Mouse (Mus musculus) hindbrain, embryonic 11.5 days (tissue): ENCODE results near the gene Kdm4c. TPM values are rescaled to one million over a fixed set of nuclear protein-coding genes. Genes with fewer than 3 reads are reported as not detected.
"Not testable (repeated sequence)": the region's sequence is repeated elsewhere in the genome, so short reads cannot be mapped to it uniquely, and the experiment has no call there.

Experiments
- ATAC-seq: fragments of 200-750 bp; cut with Nextera tagmentation; 2 replicates; pipeline ENCODE4 v1.8.0; 2017; ENCODE audit warnings: mild to moderate bottlenecking, moderate TSS enrichment, moderate library complexity; ENCODE audit not compliant: low FRiP score
- DNase-seq: peaks from one replicate; pipeline ENCODE4 v3.0.0-alpha.2; 2015; ENCODE audit warnings: low spot score
- H3K27ac ChIP-seq: fragments of 300-500 bp; sonication (generic); 2 replicates; pipeline ENCODE4 v1.5.1; 2014; ENCODE audit warnings: mild to moderate bottlenecking, low read depth, low read length
- H3K27me3 ChIP-seq: fragments of 300-500 bp; sonication (generic); 2 replicates; pipeline ENCODE4 v1.6.1; 2014; ENCODE audit warnings: mild to moderate bottlenecking, low read length, moderate library complexity, mixed read lengths; ENCODE audit not compliant: control insufficient read depth, insufficient read depth
- H3K36me3 ChIP-seq: fragments of 300-500 bp; sonication (generic); 2 replicates; pipeline ENCODE4 v1.6.1; 2014; ENCODE audit warnings: mild to moderate bottlenecking, low read length, moderate library complexity, mixed read lengths; ENCODE audit not compliant: control insufficient read depth, insufficient read depth
- H3K4me1 ChIP-seq: fragments of 300-500 bp; sonication (generic); replicated peaks from 2 replicates; pipeline ENCODE4 v1.6.1; 2014; ENCODE audit warnings: low read length, mixed read lengths; ENCODE audit not compliant: control insufficient read depth, insufficient read depth
- H3K4me2 ChIP-seq: fragments of 300-500 bp; sonication (generic); replicated peaks from 2 replicates; pipeline ENCODE4 v1.6.1; 2014; ENCODE audit warnings: mild to moderate bottlenecking, low read depth, low read length
- H3K4me3 ChIP-seq: fragments of 300-500 bp; sonication (generic); 2 replicates; pipeline ENCODE4 v1.5.1; 2014; ENCODE audit warnings: low read depth, low read length
- H3K9ac ChIP-seq: fragments of 300-500 bp; sonication (generic); 2 replicates; pipeline ENCODE4 v1.6.1; 2014; ENCODE audit warnings: low read depth, low read length
- H3K9me3 ChIP-seq: fragments of 300-500 bp; sonication (generic); 2 replicates; pipeline ENCODE4 v1.6.1; 2016; ENCODE audit warnings: low read length; ENCODE audit not compliant: control insufficient read depth
- WGBS: fragments of 180-500 bp; shearing (Covaris S2); extraction: QIAGEN DNeasy Blood & Tissue Kit; methylation state at CpG from one replicate; pipeline ENCODE4 v1.1.7; 2014; 5-methylcytosine and 5-hydroxymethylcytosine counted together
- polyA plus RNA-seq: library from polyadenylated mRNA; unstranded; fragments of >200 nt; fragmentation: Nextera tagmentation; extraction: Ambion mirVana; gene quantifications from 2 replicates; pipeline ENCODE4 v1.2.1, GENCODE M21; 2014

Gene Kdm4c
- polyA plus RNA-seq, 1 experiment from 2014 or later, result 18.3 TPM

GRCm38 (mm10) chr4:74386583-74386982 is 144.3 kb downstream of the Kdm4c start:
- no peak overlapping the region for H3K4me3 ChIP-seq
- no peak overlapping the region for H3K9ac ChIP-seq
- ATAC-seq, result no peak
- H3K4me1 ChIP-seq, result no peaks in the 10 kb centered on the region
- no peak overlapping the region for H3K27ac ChIP-seq
- no peaks in the 10 kb centered on the region for H3K36me3 ChIP-seq
- H3K9me3 ChIP-seq, result no peaks in the 10 kb centered on the region
- H3K4me2 ChIP-seq, result no peak overlapping the region
- DNase-seq, result no peak
- WGBS, result 86% methylated on average over 4 of the region's 4 CpGs
- no peaks in the 10 kb centered on the region for H3K27me3 ChIP-seq

- Histone ChIP-seq H3K4me3 (no peak overlapping the region), H3K36me3 (no peaks in the 10 kb centered on the region), H3K27ac (no peak overlapping the region), H3K27me3 (no peaks in the 10 kb centered on the region), H3K9ac (no peak overlapping the region), H3K4me2 (no peak overlapping the region), H3K4me1 (no peaks in the 10 kb centered on the region), H3K9me3 (no peaks in the 10 kb centered on the region)
- DNase-seq (no peak), ATAC-seq (no peak)
- WGBS, result 99% methylated on average over 2 of the region's 2 CpGs
Measured at GRCm38 (mm10) chr4:74393162-74393561, 150.9 kb downstream of the Kdm4c start.

- ATAC-seq (no peak), DNase-seq (no peak)
- no peak overlapping the region for H3K4me2 ChIP-seq
- no peaks in the 10 kb centered on the region for H3K4me1 ChIP-seq
- H3K27ac ChIP-seq, result no peak overlapping the region
- H3K9me3 ChIP-seq, result no peaks in the 10 kb centered on the region
- H3K9ac ChIP-seq, result no peak overlapping the region
- no peaks in the 10 kb centered on the region for H3K27me3 ChIP-seq
- no peaks in the 10 kb centered on the region for H3K36me3 ChIP-seq
- H3K4me3 ChIP-seq, result no peak overlapping the region
- 89% methylated on average over 5 of the region's 5 CpGs for WGBS
Measured at GRCm38 (mm10) chr4:74396562-74396961, 154.3 kb downstream of the Kdm4c start.

- H3K4me2 ChIP-seq, DNase-seq, H3K36me3 ChIP-seq, H3K9me3 ChIP-seq, H3K9ac ChIP-seq, ATAC-seq, H3K4me3 ChIP-seq, H3K4me1 ChIP-seq, H3K27ac ChIP-seq, H3K27me3 ChIP-seq: not testable (repeated sequence)
- WGBS, result 73% methylated on average over 7 of the region's 7 CpGs
Measured at GRCm38 (mm10) chr4:74401617-74402313, 159.5 kb downstream of the Kdm4c start.

- Histone ChIP-seq H3K4me3 (no peak overlapping the region), H3K9ac (no peak overlapping the region), H3K36me3 (no peaks in the 10 kb centered on the region), H3K4me2 (no peak overlapping the region), H3K27ac (no peak overlapping the region), H3K4me1 (no peaks in the 10 kb centered on the region), H3K27me3 (no peaks in the 10 kb centered on the region), H3K9me3 (no peaks in the 10 kb centered on the region)
- ATAC-seq, result no peak
- WGBS, result 90% methylated on average over 1 of the region's 1 CpGs
- no peak for DNase-seq
Measured at GRCm38 (mm10) chr4:74408731-74409130, 166.4 kb downstream of the Kdm4c start.

GRCm38 (mm10) chr4:74419794-74420193 is 177.5 kb downstream of the Kdm4c start:
- no peak overlapping the region for H3K4me2 ChIP-seq
- no peaks in the 10 kb centered on the region for H3K27me3 ChIP-seq
- 83% methylated on average over 1 of the region's 1 CpGs for WGBS
- ATAC-seq (no peak), DNase-seq (no peak)
- no peak overlapping the region for H3K9ac ChIP-seq
- H3K4me3 ChIP-seq, result no peak overlapping the region
- no peaks in the 10 kb centered on the region for H3K9me3 ChIP-seq
- no peaks in the 10 kb centered on the region for H3K4me1 ChIP-seq
- no peak overlapping the region for H3K27ac ChIP-seq
- no peaks in the 10 kb centered on the region for H3K36me3 ChIP-seq

Other genes with a start within 250 kb of the Kdm4c start
- 3.9 and 4.4 TPM in 2 replicates for gene Frmd3, start 229.1 kb upstream of the Kdm4c start, polyA plus RNA-seq